Mouse (Mus musculus): ENCODE results near the gene Acss2. TPM values are rescaled to one million over a fixed set of nuclear protein-coding genes. Genes with fewer than 3 reads are reported as not detected.

Gene Acss2
- polyA plus RNA-seq, 2 experiments: 13.3 to 15.0 TPM

DNA sequence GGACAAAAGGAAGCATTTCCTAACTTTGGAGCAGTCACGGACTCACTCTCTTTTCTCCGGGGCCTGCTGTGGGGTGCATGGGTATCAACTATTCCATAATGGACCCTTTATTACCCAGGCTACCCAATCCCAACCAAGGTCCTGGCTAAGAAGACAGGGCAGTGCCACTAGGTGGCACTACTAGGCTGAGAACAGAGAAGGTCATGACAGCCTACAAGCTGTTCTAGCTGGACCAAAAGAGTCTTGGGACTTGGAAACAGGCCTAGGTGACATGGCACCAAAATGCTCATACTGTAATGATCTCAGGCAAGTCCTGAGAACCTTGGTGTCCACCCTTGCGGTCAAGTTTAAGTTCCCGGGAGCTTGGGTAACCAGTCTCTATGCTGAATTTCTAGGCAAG lies 5.3 kb upstream of the Acss2 start:
- no peaks in the 10 kb centered on the region for H3K9me3 ChIP-seq (ENCODE audit: control insufficient read depth, low read length)
- ATAC-seq (ENCODE audit: low FRiP score, low read depth): no peak
- peak; percentile 22 for DNase-seq (ENCODE audit: low spot score)
- 0 out of 2 replicates have a peak, but pooled peaks cover 3% of the 10 kb centered on the region for H3K27me3 ChIP-seq (ENCODE audit: control insufficient read depth, insufficient read depth, low read length)
- no peaks in the 10 kb centered on the region for H3K36me3 ChIP-seq (ENCODE audit: control insufficient read depth, insufficient read depth, low read length)
- no peak overlapping the region for H3K4me2 ChIP-seq (replicated peaks; ENCODE audit: low read depth, low read length, severe bottlenecking)
- no peak for TF ChIP-seq POLR2A (IDR thresholded peaks at IDR 0.05; ENCODE audit: borderline replicate concordance, extremely low read depth, insufficient read depth, insufficient read length)
- no peak overlapping the region for H3K9ac ChIP-seq (ENCODE audit: low read depth, low read length, severe bottlenecking)
- no peak overlapping the region for H3K4me3 ChIP-seq (replicated peaks; ENCODE audit: low read length)
- no peak overlapping the region for H3K27ac ChIP-seq (replicated peaks; ENCODE audit: low read depth, low read length)
- WGBS: 58% methylated on average over 4 of the region's 4 CpGs
- H3K4me1 ChIP-seq (ENCODE audit: control insufficient read depth, insufficient read depth, low read length): no peaks in the 10 kb centered on the region

- no peak for TF ChIP-seq POLR2A (IDR thresholded peaks at IDR 0.05; ENCODE audit: borderline replicate concordance, extremely low read depth, insufficient read depth, insufficient read length)
- no peak overlapping the region for H3K4me2 ChIP-seq (replicated peaks; ENCODE audit: low read depth, low read length, severe bottlenecking)
Measured at GRCm38 (mm10) chr2:155513543-155513942, 4.2 kb upstream of the Acss2 start.

GRCm38 (mm10) chr2:155514666-155515065 lies 3.1 kb upstream of the Acss2 start:
- peak overlapping the region; percentile 38 for H3K4me3 ChIP-seq (replicated peaks; ENCODE audit: low read length)
- H3K9ac ChIP-seq (ENCODE audit: low read depth, low read length, severe bottlenecking): peak overlapping the region; percentile 54
- 4% methylated on average over 23 of the region's 23 CpGs for WGBS
- H3K9me3 ChIP-seq (ENCODE audit: control insufficient read depth, low read length): no peaks in the 10 kb centered on the region
- H3K4me1 ChIP-seq (ENCODE audit: control insufficient read depth, insufficient read depth, low read length): peaks cover 7% of the 10 kb centered on the region; the same call in 1 of the 2 replicates
- H3K4me2 ChIP-seq (replicated peaks; ENCODE audit: low read depth, low read length, severe bottlenecking): peak overlapping the region; percentile 65
- TF ChIP-seq POLR2A (IDR thresholded peaks at IDR 0.05; ENCODE audit: borderline replicate concordance, extremely low read depth, insufficient read depth, insufficient read length): no peak
- no peak overlapping the region for H3K27ac ChIP-seq (replicated peaks; ENCODE audit: low read depth, low read length)
- peak; percentile 44 for DNase-seq (ENCODE audit: low spot score)
- H3K36me3 ChIP-seq (ENCODE audit: control insufficient read depth, insufficient read depth, low read length): no peaks in the 10 kb centered on the region
- 0 out of 2 replicates have a peak, but pooled peaks cover 3% of the 10 kb centered on the region for H3K27me3 ChIP-seq (ENCODE audit: control insufficient read depth, insufficient read depth, low read length)
- ATAC-seq (ENCODE audit: low FRiP score, low read depth): no peak

More at GRCm38 (mm10) chr2:155513543-155513942, 4.2 kb upstream of the Acss2 start:
- H3K4me1 ChIP-seq (ENCODE audit: control insufficient read depth, insufficient read depth, low read length): peaks cover 2% of the 10 kb centered on the region; the same call in 1 of the 2 replicates
- H3K27me3 ChIP-seq (ENCODE audit: control insufficient read depth, insufficient read depth, low read length): 0 out of 2 replicates have a peak, but pooled peaks cover 3% of the 10 kb centered on the region
- ATAC-seq (ENCODE audit: low FRiP score, low read depth) (no peak), DNase-seq (ENCODE audit: low spot score) (no peak)
- 62% methylated on average over 5 of the region's 5 CpGs for WGBS
- no peaks in the 10 kb centered on the region for H3K36me3 ChIP-seq (ENCODE audit: control insufficient read depth, insufficient read depth, low read length)
- no peaks in the 10 kb centered on the region for H3K9me3 ChIP-seq (ENCODE audit: control insufficient read depth, low read length)
- no peak overlapping the region for H3K27ac ChIP-seq (replicated peaks; ENCODE audit: low read depth, low read length)
- H3K9ac ChIP-seq (ENCODE audit: low read depth, low read length, severe bottlenecking): no peak overlapping the region
- H3K4me3 ChIP-seq (replicated peaks; ENCODE audit: low read length): no peak overlapping the region

- Histone ChIP-seq H3K9me3 (ENCODE audit: control insufficient read depth, low read length) (no peaks in the 10 kb centered on the region), H3K4me1 (ENCODE audit: control insufficient read depth, insufficient read depth, low read length) (peaks cover 7% of the 10 kb centered on the region; the same call in 1 of the 2 replicates), H3K4me2 (replicated peaks; ENCODE audit: low read depth, low read length, severe bottlenecking) (no peak overlapping the region), H3K36me3 (ENCODE audit: control insufficient read depth, insufficient read depth, low read length) (no peaks in the 10 kb centered on the region), H3K4me3 (replicated peaks; ENCODE audit: low read length) (no peak overlapping the region), H3K9ac (ENCODE audit: low read depth, low read length, severe bottlenecking) (no peak overlapping the region), H3K27me3 (ENCODE audit: control insufficient read depth, insufficient read depth, low read length) (0 out of 2 replicates have a peak, but pooled peaks cover 3% of the 10 kb centered on the region), H3K27ac (replicated peaks; ENCODE audit: low read depth, low read length) (no peak overlapping the region)
- ATAC-seq (ENCODE audit: low FRiP score, low read depth) (no peak), DNase-seq (ENCODE audit: low spot score) (peak; percentile 53)
- TF ChIP-seq POLR2A (IDR thresholded peaks at IDR 0.05; ENCODE audit: borderline replicate concordance, extremely low read depth, insufficient read depth, insufficient read length): no peak
- WGBS: 0% methylated on average over 1 of the region's 1 CpGs
Measured at GRCm38 (mm10) chr2:155515941-155516340, 1.8 kb upstream of the Acss2 start.

- 0 out of 2 replicates have a peak, but pooled peaks cover 3% of the 10 kb centered on the region for H3K27me3 ChIP-seq (ENCODE audit: control insufficient read depth, insufficient read depth, low read length)
- 25% methylated on average over 18 of the region's 18 CpGs for WGBS
- H3K36me3 ChIP-seq (ENCODE audit: control insufficient read depth, insufficient read depth, low read length): no peaks in the 10 kb centered on the region
- peak overlapping the region; percentile 81 for H3K4me2 ChIP-seq (replicated peaks; ENCODE audit: low read depth, low read length, severe bottlenecking)
- 0 out of 2 replicates have a peak overlapping the region, but pooled peaks have one; percentile 10 for H3K27ac ChIP-seq (replicated peaks; ENCODE audit: low read depth, low read length)
- DNase-seq (ENCODE audit: low spot score) (no peak), ATAC-seq (ENCODE audit: low FRiP score, low read depth) (no peak)
- TF ChIP-seq POLR2A (IDR thresholded peaks at IDR 0.05; ENCODE audit: borderline replicate concordance, extremely low read depth, insufficient read depth, insufficient read length): no peak
- peaks cover 7% of the 10 kb centered on the region; the same call in 1 of the 2 replicates for H3K4me1 ChIP-seq (ENCODE audit: control insufficient read depth, insufficient read depth, low read length)
- H3K9ac ChIP-seq (ENCODE audit: low read depth, low read length, severe bottlenecking): peak overlapping the region; percentile 67
- H3K9me3 ChIP-seq (ENCODE audit: control insufficient read depth, low read length): no peaks in the 10 kb centered on the region
- peak overlapping the region; percentile 75 for H3K4me3 ChIP-seq (replicated peaks; ENCODE audit: low read length)
Measured at GRCm38 (mm10) chr2:155518531-155519270, 953 bp downstream of the Acss2 start.
